Mouse (Mus musculus): ENCODE measurements around the gene Tbc1d24. TPM values are rescaled to one million over a fixed set of nuclear protein-coding genes. Genes with fewer than 3 reads are reported as not detected.

Tbc1d24 gene
- total RNA-seq, 2 experiments from 2014 or later: 4.0 to 7.1 TPM

DNA sequence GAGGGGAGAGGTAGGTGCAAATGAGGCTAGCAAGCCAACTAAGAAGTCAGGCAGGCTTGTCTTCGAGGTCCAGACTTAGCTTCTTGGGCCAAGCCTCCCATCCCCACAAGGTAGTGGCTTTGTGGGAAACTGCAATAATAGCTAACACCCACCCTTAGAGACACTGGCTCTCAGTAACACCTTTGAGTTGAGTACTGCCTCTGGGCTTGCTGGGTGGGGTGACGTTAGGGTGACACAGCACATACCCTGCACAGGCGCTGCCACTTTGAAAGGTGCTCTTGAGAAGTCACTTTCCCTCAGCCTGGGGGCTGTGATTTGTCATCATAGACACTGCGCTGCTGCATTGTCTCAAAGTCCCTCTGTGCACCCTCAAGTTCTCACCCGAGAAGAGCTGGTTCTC, 11.6 kb downstream of the Tbc1d24 start:
- TF ChIP-seq CTCF (IDR thresholded peaks at IDR 0.05): no peak
- intact Hi-C loops (cut with DNase I): no loop called here
- Histone ChIP-seq H3K4me3 (no peak overlapping the region), H3K27ac (peak overlapping the region; percentile 24)
- no peak for DNase-seq

DNA sequence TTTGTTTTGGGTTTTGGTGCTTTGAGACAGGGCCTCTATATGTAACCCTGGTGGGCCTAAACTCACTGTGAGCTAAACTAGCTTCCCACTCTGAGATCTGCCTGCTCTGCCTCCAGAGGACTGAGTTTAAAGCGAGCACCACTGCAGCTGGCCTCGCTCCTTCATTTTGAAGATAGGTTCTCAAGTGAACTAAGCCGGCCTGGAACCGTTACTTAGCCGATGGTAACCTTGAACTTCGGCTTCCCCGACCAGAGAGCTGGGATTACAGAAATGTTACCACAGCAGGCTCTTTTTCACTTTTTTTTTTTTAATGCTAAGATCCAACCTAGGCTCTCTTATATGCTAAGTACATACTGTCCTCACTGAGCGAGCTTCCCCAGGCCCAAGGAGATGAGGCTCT, 12.1 kb downstream of the Tbc1d24 start:
- DNase-seq: no peak
- intact Hi-C loops (cut with DNase I): no loop called here
- Histone ChIP-seq H3K27ac (peak overlapping the region; percentile 24; the same call in 1 of the 2 replicates), H3K4me3 (no peak overlapping the region)
- no peak for TF ChIP-seq CTCF (IDR thresholded peaks at IDR 0.05)

DNA sequence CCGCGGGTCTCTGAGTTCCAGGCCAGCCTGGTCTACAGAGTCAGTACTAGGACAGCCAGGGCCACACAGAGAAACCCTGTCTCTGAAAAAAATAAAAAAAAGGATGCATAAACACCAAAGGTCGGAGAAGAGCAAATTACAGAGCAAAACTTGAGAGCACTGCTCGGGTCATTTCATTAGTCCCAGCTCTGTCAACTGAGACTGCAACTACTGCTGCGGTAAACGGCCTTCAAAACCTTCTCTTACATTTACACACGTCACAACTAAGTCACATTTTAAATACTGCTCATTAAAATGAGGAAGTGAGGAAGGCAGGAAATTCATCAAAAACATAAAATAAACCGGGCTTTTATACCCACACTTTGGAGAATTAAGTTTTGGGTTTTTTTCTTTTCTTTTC, 12.5 kb downstream of the Tbc1d24 start:
- DNase-seq: no peak
- no peak for TF ChIP-seq CTCF (IDR thresholded peaks at IDR 0.05)
- Histone ChIP-seq H3K27ac (peak overlapping the region; percentile 80), H3K4me3 (no peak overlapping the region)
- intact Hi-C loops (cut with DNase I): no loop called here

DNA sequence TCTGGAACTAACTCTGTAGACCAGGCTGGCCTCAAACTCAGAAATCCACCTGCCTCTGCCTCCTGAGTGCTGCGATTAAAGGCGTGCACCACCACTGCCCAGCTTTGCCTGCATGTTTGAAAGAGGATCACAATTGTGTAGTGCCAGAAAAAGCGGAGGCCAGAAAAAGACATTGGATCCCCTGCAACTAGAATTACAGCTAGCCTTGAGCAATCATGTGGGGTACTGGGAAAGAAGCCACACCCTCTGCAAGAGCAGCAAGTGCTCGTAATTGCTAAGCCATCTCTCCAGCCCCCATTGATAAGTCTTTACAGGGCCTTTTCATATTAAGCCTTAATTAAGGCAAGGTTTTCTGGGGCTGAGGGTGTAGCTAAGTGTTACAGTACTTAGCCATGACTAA, 13.9 kb downstream of the Tbc1d24 start:
- peak; percentile 64 for DNase-seq
- intact Hi-C loops (cut with DNase I): no loop called here
- no peak for TF ChIP-seq CTCF (IDR thresholded peaks at IDR 0.05)
- H3K4me3 ChIP-seq: peak overlapping the region; percentile 14; the same call in 1 of the 2 replicates
- H3K27ac ChIP-seq: peak overlapping the region; percentile 80

DNA sequence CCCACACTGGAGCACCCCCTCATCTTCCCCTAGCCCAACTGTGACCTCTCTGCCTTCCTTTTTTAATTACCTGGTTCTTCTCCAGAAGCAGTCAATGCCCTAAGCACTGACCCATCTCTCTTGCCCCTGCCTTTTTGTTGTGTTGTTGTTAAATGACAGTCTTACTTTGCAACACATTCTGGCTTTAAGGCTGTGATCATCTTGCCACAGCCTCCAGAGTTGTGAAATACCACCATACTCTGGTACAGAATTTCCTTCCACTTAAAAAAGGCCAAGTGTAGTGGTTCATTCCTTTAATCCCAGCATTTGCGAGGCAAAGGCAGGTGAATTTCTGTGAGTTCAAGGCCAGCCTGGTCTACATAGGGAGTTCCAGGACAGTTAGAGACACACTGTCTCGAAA, 14.4 kb downstream of the Tbc1d24 start:
- no peak for DNase-seq
- intact Hi-C loops (cut with DNase I): no loop called here
- Histone ChIP-seq H3K4me3 (no peak overlapping the region), H3K27ac (no peak overlapping the region; the same call in 1 of the 2 replicates)
- no peak for TF ChIP-seq CTCF (IDR thresholded peaks at IDR 0.05)

DNA sequence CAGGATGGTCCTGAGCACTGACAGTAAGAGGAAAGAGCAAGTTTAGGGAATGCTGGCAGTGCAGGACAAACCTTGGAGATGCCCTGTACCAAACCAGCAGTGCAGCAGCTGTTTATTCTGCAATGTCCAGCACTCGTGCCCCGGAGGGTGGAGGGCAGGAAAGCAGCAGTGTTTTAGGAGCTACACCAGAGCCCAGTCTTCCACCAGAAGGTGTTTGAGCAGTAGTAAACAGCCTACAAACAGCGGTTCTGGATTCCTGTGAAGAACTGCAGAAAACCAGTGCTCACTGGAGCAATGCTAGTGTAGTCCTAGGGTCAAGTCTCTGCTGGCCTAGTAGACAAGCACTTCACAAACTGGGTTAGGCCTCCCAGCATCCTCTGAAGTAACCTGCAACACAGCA, 31.1 kb downstream of the Tbc1d24 start:
- H3K4me3 ChIP-seq: no peak overlapping the region
- intact Hi-C loops (cut with DNase I): loop anchor here (5.0 kb wide), 2 partner anchors 48 to 218 kb away; partner anchors contain the start of gene Tedc2
- TF ChIP-seq CTCF (IDR thresholded peaks at IDR 0.05): no peak
- H3K27ac ChIP-seq: no peak overlapping the region
- DNase-seq: no peak

DNA sequence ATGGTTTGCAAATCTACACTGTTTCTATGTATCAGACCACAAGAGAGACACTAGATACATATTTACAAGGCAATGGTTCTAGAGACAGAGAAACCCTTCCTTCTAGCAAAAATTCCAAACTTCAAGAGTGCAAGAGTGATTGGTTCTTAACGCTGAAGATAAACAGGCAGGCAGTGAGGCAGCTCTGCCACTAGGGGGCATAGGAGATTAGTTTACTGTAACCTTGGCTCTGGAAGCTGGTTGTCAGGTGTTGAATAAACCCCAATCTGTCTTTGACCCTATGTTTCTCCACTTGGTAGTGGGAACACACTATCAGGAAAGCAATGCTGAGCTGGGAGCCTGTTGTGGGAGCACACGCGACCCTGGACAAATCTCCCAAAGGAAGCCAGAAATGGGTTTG, 31.9 kb downstream of the Tbc1d24 start:
- peak; percentile 68 for DNase-seq
- H3K27ac ChIP-seq: no peak overlapping the region
- H3K4me3 ChIP-seq: no peak overlapping the region
- peak; percentile 97 for TF ChIP-seq CTCF (IDR thresholded peaks at IDR 0.05)
- intact Hi-C loops (cut with DNase I): loop anchor here (1.0 to 5.0 kb wide), 4 partner anchors 49 to 219 kb away; partner anchors contain the start of gene Tedc2

DNA sequence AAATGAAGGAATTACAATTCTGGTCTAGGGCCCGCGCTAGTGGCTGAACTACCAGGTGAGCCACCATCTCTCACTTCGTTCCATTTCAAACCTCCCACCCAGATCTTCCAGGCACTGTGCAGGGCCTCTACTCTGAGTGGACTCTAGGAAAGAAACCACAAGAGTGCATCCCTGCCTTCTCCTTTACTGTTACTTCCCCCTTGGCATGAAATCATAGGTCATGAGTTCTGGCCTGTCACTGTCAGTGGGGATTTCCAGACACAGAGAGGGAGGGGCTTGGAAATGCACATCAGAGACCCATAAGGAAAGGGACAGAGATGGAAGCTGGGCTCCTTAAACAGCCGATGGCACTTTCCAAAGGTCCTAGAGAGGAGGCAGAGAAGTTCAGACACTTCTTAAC, 33.6 kb downstream of the Tbc1d24 start:
- no peak overlapping the region; the same call in 1 of the 2 replicates for H3K27ac ChIP-seq
- no peak overlapping the region for H3K4me3 ChIP-seq
- intact Hi-C loops (cut with DNase I): loop anchor here (2.0 to 5.0 kb wide), 4 partner anchors 51 to 221 kb away; partner anchors contain the start of gene Tedc2
- DNase-seq: peak; percentile 14
- no peak for TF ChIP-seq CTCF (IDR thresholded peaks at IDR 0.05)

DNA sequence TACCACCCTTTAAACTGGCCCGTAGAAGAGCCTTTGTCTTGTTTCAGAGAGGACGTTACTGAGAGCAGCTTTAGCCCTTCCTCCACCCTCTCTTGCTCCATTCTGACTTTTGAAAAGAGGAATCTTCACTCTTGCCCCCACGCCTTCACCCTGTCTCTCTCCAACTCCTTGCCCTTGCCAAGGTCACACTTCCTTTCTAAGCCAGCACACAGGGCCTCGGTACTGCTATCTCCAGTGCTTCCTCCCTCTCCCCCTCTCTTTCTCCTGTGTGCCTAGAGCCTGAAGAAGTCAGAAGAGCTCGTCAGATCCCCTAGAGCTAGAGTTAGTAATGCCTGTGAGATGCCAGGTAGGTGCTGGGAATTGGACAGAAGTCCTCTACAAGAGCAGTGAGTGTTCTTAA, 34.6 kb downstream of the Tbc1d24 start:
- no peak for TF ChIP-seq CTCF (IDR thresholded peaks at IDR 0.05)
- intact Hi-C loops (cut with DNase I): loop anchor here (2.0 to 5.0 kb wide), 3 partner anchors 52 to 222 kb away; partner anchors contain the start of gene Tedc2
- H3K4me3 ChIP-seq: no peak overlapping the region
- peak overlapping the region; percentile 100; the same call in 1 of the 2 replicates for H3K27ac ChIP-seq
- peak; percentile 15 for DNase-seq

DNA sequence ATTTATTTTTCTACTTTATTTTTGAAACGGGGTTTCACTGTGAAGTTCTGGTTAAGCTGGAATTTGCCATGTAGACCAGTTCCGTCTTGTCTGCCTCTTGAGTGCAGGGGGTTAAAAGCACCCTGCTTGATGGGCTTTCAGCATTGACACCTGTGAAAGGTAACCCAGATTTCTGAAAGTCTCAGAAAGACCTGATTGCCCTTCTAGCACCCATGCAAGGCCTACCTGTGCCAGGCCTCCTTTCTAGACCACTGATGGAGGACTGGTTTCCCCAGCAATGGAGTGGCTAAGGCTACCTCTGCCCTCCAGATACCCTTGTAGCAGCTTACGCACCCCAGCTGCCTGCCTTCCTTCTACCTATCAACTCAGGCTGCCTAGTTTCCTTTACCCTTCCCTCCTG, 35.2 kb downstream of the Tbc1d24 start:
- peak overlapping the region; percentile 100 for H3K27ac ChIP-seq
- no peak for DNase-seq
- intact Hi-C loops (cut with DNase I): loop anchor here (2.0 to 5.0 kb wide), 3 partner anchors 52 to 222 kb away; partner anchors contain the start of gene Tedc2
- no peak for TF ChIP-seq CTCF (IDR thresholded peaks at IDR 0.05)
- H3K4me3 ChIP-seq: peak overlapping the region; percentile 89

DNA sequence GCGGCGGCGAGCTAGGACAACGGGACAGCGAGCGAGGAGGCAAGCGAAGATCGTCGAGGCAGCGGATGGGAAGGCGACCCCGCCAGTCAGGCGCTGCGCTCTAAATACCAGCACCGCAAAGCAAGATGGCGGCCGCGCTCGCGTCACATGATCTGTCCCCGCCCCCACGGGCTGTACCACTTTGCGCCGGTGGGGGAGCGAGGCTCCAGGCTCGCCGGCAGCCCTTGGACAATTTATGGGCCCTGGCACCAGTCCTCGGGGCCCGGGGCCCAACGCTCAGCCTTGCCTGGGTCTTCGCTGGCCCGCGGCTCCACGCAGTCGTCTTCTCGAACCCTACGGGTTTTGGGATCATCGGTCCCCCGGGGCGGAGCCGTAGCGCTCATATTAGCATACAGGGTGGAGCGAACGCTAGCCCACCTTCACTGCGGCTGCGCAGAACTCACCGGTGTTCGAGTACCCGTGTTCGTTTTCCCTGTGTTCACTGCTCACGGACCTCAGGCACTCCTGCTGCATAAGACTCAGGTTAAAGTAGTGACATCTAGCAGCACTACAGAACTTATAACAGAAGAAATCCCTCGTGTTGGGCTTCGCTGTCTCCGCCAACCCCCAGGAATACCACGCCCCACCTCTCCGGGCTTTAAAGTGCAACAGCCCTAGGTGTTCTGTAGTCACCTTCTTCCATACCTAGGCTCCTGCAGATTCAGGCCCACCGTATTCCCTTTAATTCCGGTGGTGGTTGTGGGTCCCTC, 35.9 kb downstream of the Tbc1d24 start, which contains the start of gene Atp6v0c:
Atp6v0c (minus strand) TSS at position 386 of the 749 bp plus-strand sequence.
- Histone ChIP-seq H3K27ac (peak within 1 kb of the TSS; percentile 100), H3K4me3 (peak within 1 kb of the TSS; percentile 89)
- intact Hi-C loops (cut with DNase I): loop anchor here (2.0 to 5.0 kb wide), 4 partner anchors 53 to 223 kb away; partner anchors contain the start of gene Tedc2
- peak; percentile 21 for TF ChIP-seq CTCF (IDR thresholded peaks at IDR 0.05)
- peak; percentile 97 for DNase-seq

DNA sequence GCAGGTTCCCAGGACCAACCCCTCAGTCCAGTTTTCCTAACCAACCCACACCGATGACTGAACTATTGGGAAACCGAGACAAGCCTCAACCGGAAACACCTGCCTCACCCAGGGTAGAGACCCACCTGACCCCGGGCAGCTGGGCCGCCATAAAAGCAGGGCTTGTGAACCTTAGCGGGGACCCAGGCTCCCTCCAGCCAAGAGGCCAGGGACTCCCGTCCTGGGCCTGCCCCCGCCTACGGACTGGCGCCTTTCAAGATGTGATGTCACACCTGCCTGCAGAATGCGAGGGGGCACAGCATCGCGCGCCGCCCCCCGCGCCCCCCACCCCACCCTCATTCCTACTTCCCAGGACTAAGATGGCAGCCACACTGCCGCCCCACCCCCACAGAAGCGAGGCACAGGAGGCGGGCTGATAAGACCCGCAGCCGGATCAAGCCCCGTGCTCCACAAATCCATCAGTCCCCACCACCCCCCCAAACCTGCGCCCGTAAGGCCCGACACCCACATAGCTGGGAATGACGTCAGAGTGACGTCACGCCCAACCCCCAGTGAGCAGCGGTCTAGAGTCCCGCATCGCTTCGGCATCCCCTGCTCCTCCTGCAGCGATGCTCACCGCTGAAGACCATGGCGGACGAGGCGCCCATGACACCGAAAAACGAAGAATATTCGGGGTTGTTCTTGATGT, 36.6 kb downstream of the Tbc1d24 start:
- Histone ChIP-seq H3K4me3 (peak overlapping the region; percentile 89), H3K27ac (peak overlapping the region; percentile 100)
- DNase-seq: peak; percentile 74
- TF ChIP-seq CTCF (IDR thresholded peaks at IDR 0.05): no peak
- intact Hi-C loops (cut with DNase I): loop anchor here (2.0 kb wide), 1 partner anchor 84 kb away; no protein-coding TSS in a partner anchor
